Mouse (Mus musculus) layer of hippocampus, adult 2 months (tissue): Measurements from ENCODE around the gene Gzmb. TPM values are rescaled to one million over a fixed set of nuclear protein-coding genes. Genes with fewer than 3 reads are reported as not detected.
A peak's percentile ranks its signal among the peaks of the same experiment; 100 is the strongest.
"Not testable (repeated sequence)": the region's sequence is repeated elsewhere in the genome, so short reads cannot be mapped to it uniquely, and the experiment has no call there.

Experiments
- DNase-seq, 2 experiments: peaks; one replicate each; pipeline ENCODE4 v3.0.0; 2022; ENCODE audit warnings: low spot score in 2 of 2
- H3K27ac ChIP-seq: fragments of 200-600 bp; 2 replicates; pipeline ENCODE4 v1.8.1; 2022
- H3K4me3 ChIP-seq: fragments of 200-600 bp; 2 replicates; pipeline ENCODE4 v1.8.1; 2022; ENCODE audit warnings: mild to moderate bottlenecking
- CTCF ChIP-seq: fragments of 200-600 bp; conservative IDR thresholded peaks from 2 replicates; pipeline ENCODE4 v1.8.1; 2022; ENCODE audit warnings: antibody characterized with exemption, mild to moderate bottlenecking, moderate library complexity
- long read RNA-seq, 2 experiments: library from polyadenylated mRNA; stranded (forward); transcript quantifications; one replicate each; pipeline ENCODE4 v2.0.0; 2021; ENCODE audit warnings: borderline mapping rate in 2 of 2
- total RNA-seq, 2 experiments: library from RNA; stranded (reverse); gene quantifications; 2 replicates each; pipeline ENCODE4 v1.2.3; 2021

Gene Gzmb
- total RNA-seq: not detected
- long read RNA-seq, experiment 1: 0 reads
- long read RNA-seq, experiment 2: 0 reads

GRCm38 (mm10) chr14:56262153-56262552, at the start of gene Gzmb:
TSS of gene Gzmb (minus strand) at chr14:56262260.
- no peak for DNase-seq
- Histone ChIP-seq H3K27ac (no peak within 1 kb of the TSS), H3K4me3 (no peak within 1 kb of the TSS)
- TF ChIP-seq CTCF: no peak

- H3K4me3 ChIP-seq, H3K27ac ChIP-seq, DNase-seq: not testable (repeated sequence)
Measured at GRCm38 (mm10) chr14:56311801-56312200, 49.7 kb upstream of the Gzmb start.

- no peak for TF ChIP-seq CTCF
- no peak overlapping the region for H3K27ac ChIP-seq
- no peak overlapping the region for H3K4me3 ChIP-seq
- no peak for DNase-seq
Measured at GRCm38 (mm10) chr14:56310238-56310637, 48.2 kb upstream of the Gzmb start.

GRCm38 (mm10) chr14:56304149-56304548, 42.1 kb upstream of the Gzmb start:
- DNase-seq: peak; percentile 47 to 63
- Histone ChIP-seq H3K4me3 (no peak overlapping the region), H3K27ac (no peak overlapping the region)
- peak; percentile 85 for TF ChIP-seq CTCF

- DNase-seq: no peak
- no peak for TF ChIP-seq CTCF
Measured at GRCm38 (mm10) chr14:56303506-56304025, 41.5 kb upstream of the Gzmb start.

GRCm38 (mm10) chr14:56302091-56302490, 40.0 kb upstream of the Gzmb start:
- no peak for TF ChIP-seq CTCF
- no peak for DNase-seq
- Histone ChIP-seq H3K27ac (no peak overlapping the region), H3K4me3 (no peak overlapping the region)

More at GRCm38 (mm10) chr14:56303506-56304025, 41.5 kb upstream of the Gzmb start:
- Histone ChIP-seq H3K27ac (no peak overlapping the region), H3K4me3 (no peak overlapping the region)

GRCm38 (mm10) chr14:56296786-56297185, 34.7 kb upstream of the Gzmb start:
- no peak for DNase-seq
- no peak overlapping the region for H3K27ac ChIP-seq
- H3K4me3 ChIP-seq: no peak overlapping the region
- TF ChIP-seq CTCF: no peak

GRCm38 (mm10) chr14:56296106-56296505, 34.0 kb upstream of the Gzmb start:
- TF ChIP-seq CTCF: no peak
- no peak for DNase-seq
- no peak overlapping the region for H3K27ac ChIP-seq
- no peak overlapping the region for H3K4me3 ChIP-seq

GRCm38 (mm10) chr14:56293146-56293545, 31.1 kb upstream of the Gzmb start:
- Histone ChIP-seq H3K27ac (no peak overlapping the region), H3K4me3 (no peak overlapping the region)
- TF ChIP-seq CTCF: no peak
- DNase-seq: no peak

GRCm38 (mm10) chr14:56288651-56289050, 26.6 kb upstream of the Gzmb start:
- TF ChIP-seq CTCF: no peak
- DNase-seq: no peak
- H3K27ac ChIP-seq: no peak overlapping the region
- H3K4me3 ChIP-seq: no peak overlapping the region

GRCm38 (mm10) chr14:56287806-56288205, 25.7 kb upstream of the Gzmb start:
- no peak for TF ChIP-seq CTCF
- Histone ChIP-seq H3K4me3 (no peak overlapping the region), H3K27ac (no peak overlapping the region)
- DNase-seq: no peak

- no peak for TF ChIP-seq CTCF
- no peak for DNase-seq
- Histone ChIP-seq H3K27ac (no peak overlapping the region), H3K4me3 (no peak overlapping the region)
Measured at GRCm38 (mm10) chr14:56284356-56285325, 22.6 kb upstream of the Gzmb start.

- TF ChIP-seq CTCF: no peak
- DNase-seq: no peak
- no peak overlapping the region for H3K27ac ChIP-seq
- no peak overlapping the region for H3K4me3 ChIP-seq
Measured at GRCm38 (mm10) chr14:56283816-56284215, 21.8 kb upstream of the Gzmb start.

GRCm38 (mm10) chr14:56281090-56281489, 19.0 kb upstream of the Gzmb start:
- no peak for TF ChIP-seq CTCF
- no peak overlapping the region for H3K4me3 ChIP-seq
- DNase-seq: no peak

GRCm38 (mm10) chr14:56278691-56279090, 16.6 kb upstream of the Gzmb start:
- H3K4me3 ChIP-seq, H3K27ac ChIP-seq, DNase-seq: not testable (repeated sequence)

More at GRCm38 (mm10) chr14:56281090-56281489, 19.0 kb upstream of the Gzmb start:
- H3K27ac ChIP-seq: no peak overlapping the region

GRCm38 (mm10) chr14:56276096-56276495, 14.0 kb upstream of the Gzmb start:
- not testable (repeated sequence) for DNase-seq, H3K4me3 ChIP-seq, H3K27ac ChIP-seq
